Mouse (Mus musculus) MEL (cell line): ENCODE data around the gene Fam78b. TPM values are rescaled to one million over a fixed set of nuclear protein-coding genes. Genes with fewer than 3 reads are reported as not detected.

Experiments
- DNase-seq: peaks from one replicate; pipeline ENCODE4 v3.0.0; 2011; ENCODE audit warnings: low read depth, low spot score
- H3K27ac ChIP-seq: 2 replicates; pipeline ENCODE4 v1.5.1; 2012; ENCODE audit warnings: low read depth, mild to moderate bottlenecking, control low read depth, low read length, moderate library complexity; ENCODE audit not compliant: control insufficient read depth
- H3K27me3 ChIP-seq, 2 experiments: fragments of 150-350 bp in 1 of 2; sonication (generic) in 1 of 2; 2 replicates each; pipeline ENCODE4 v1.6.1; 2012; ENCODE audit warnings: low read length in 2 of 2, mild to moderate bottlenecking in 2 of 2, improper control_type of control experiment in 1 of 2, moderate library complexity in 1 of 2; ENCODE audit not compliant: insufficient read depth in 2 of 2, control insufficient read depth in 1 of 2
- H3K36me3 ChIP-seq, 2 experiments: 2 replicates each; pipeline ENCODE4 v1.6.1; 2012 to 2014; ENCODE audit warnings: low read length in 2 of 2, improper control_type of control experiment in 1 of 2, inconsistent platforms in 1 of 2, mild to moderate bottlenecking in 1 of 2; ENCODE audit not compliant: insufficient read depth in 2 of 2, control insufficient read depth in 1 of 2
- H3K4me1 ChIP-seq, 2 experiments: fragments of 150-350 bp in 1 of 2; sonication (generic) in 1 of 2; 2 replicates each; pipeline ENCODE4 v1.6.1; 2012; ENCODE audit warnings: low read length in 2 of 2, improper control_type of control experiment in 1 of 2, mild to moderate bottlenecking in 1 of 2; ENCODE audit not compliant: insufficient read depth in 2 of 2, control insufficient read depth in 1 of 2
- H3K4me3 ChIP-seq, 2 experiments: fragments of 150-350 bp in 1 of 2; sonication (generic) in 1 of 2; 2 replicates each; pipeline ENCODE4 v1.5.1; 2012; ENCODE audit warnings: low read depth in 2 of 2, low read length in 2 of 2, mild to moderate bottlenecking in 2 of 2, moderate library complexity in 2 of 2, control low read depth in 1 of 2, improper control_type of control experiment in 1 of 2; ENCODE audit not compliant: control insufficient read depth in 1 of 2, insufficient read depth in 1 of 2
- H3K79me2 ChIP-seq: 2 replicates; pipeline ENCODE4 v1.6.1; 2012; ENCODE audit warnings: mild to moderate bottlenecking, low read length, moderate library complexity; ENCODE audit not compliant: control insufficient read depth, poor library complexity, insufficient read depth
- H3K9ac ChIP-seq: 2 replicates; pipeline ENCODE4 v1.6.1; 2012; ENCODE audit warnings: low read depth, mild to moderate bottlenecking, control low read depth, low read length, moderate library complexity; ENCODE audit not compliant: control insufficient read depth, poor library complexity, severe bottlenecking
- H3K9me3 ChIP-seq: fragments of 150-350 bp; sonication (generic); replicated peaks from 2 replicates; pipeline ENCODE4 v1.6.1; 2012; ENCODE audit warnings: mild to moderate bottlenecking, low read length, improper control_type of control experiment, moderate library complexity; ENCODE audit not compliant: insufficient read depth
- BHLHE40 ChIP-seq: IDR thresholded peaks from 2 replicates; pipeline ENCODE4 v1.6.1; 2012; ENCODE audit warnings: low read depth, mild to moderate bottlenecking, inconsistent platforms, low read length, improper control_type of control experiment, borderline replicate concordance
- CHD1 ChIP-seq: IDR thresholded peaks from 2 replicates; pipeline ENCODE4 v1.6.1; 2012; ENCODE audit warnings: low read depth, mild to moderate bottlenecking, inconsistent platforms, low read length, improper control_type of control experiment
- CHD2 ChIP-seq: IDR thresholded peaks from 2 replicates; pipeline ENCODE4 v1.6.1; 2011; ENCODE audit warnings: low read length, improper control_type of control experiment
- CTCF ChIP-seq, 3 experiments: IDR thresholded peaks in 2 of 3; conservative IDR thresholded peaks in 1 of 3; 2 replicates each; pipeline ENCODE4 v1.5.1; 2011 to 2012; ENCODE audit warnings: low read length in 3 of 3, low read depth in 2 of 3, mild to moderate bottlenecking in 2 of 3, improper control_type of control experiment in 1 of 3, inconsistent platforms in 1 of 3, mixed read lengths in 1 of 3, moderate library complexity in 1 of 3; ENCODE audit not compliant: control insufficient read depth in 1 of 3, insufficient read depth in 1 of 3, poor library complexity in 1 of 3, severe bottlenecking in 1 of 3
- E2F4 ChIP-seq: IDR thresholded peaks from 2 replicates; pipeline ENCODE4 v1.6.1; 2011; ENCODE audit warnings: low read depth, low read length, improper control_type of control experiment, borderline replicate concordance
- EP300 ChIP-seq, 2 experiments: IDR thresholded peaks; 2 replicates each; pipeline ENCODE4 v1.6.1; 2011; ENCODE audit warnings: improper control_type of control experiment in 2 of 2, low read length in 2 of 2, low read depth in 1 of 2, mild to moderate bottlenecking in 1 of 2
- GATA1 ChIP-seq: IDR thresholded peaks from 2 replicates; pipeline ENCODE4 v1.6.1; 2011; ENCODE audit warnings: low read depth, low read length, improper control_type of control experiment
- HCFC1 ChIP-seq: IDR thresholded peaks from 2 replicates; pipeline ENCODE4 v1.6.1; 2012; ENCODE audit warnings: low read depth, mild to moderate bottlenecking, inconsistent platforms, low read length, improper control_type of control experiment, moderate library complexity
- JUND ChIP-seq: IDR thresholded peaks from 2 replicates; pipeline ENCODE4 v1.6.1; 2011; ENCODE audit warnings: low read depth, mild to moderate bottlenecking, improper control_type of control experiment, low read length
- KAT2A ChIP-seq: conservative IDR thresholded peaks from 2 replicates; pipeline ENCODE4 v1.6.1; 2012; ENCODE audit warnings: low read depth, low read length, improper control_type of control experiment, inconsistent platforms
- MAX ChIP-seq: IDR thresholded peaks from 2 replicates; pipeline ENCODE4 v1.6.1; 2011; ENCODE audit warnings: low read length, improper control_type of control experiment
- MAZ ChIP-seq: IDR thresholded peaks from 2 replicates; pipeline ENCODE4 v1.6.1; 2012; ENCODE audit warnings: low read depth, mild to moderate bottlenecking, inconsistent platforms, low read length, improper control_type of control experiment
- MEF2A ChIP-seq: IDR thresholded peaks from 2 replicates; pipeline ENCODE4 v1.6.1; 2014; ENCODE audit warnings: low read depth, mild to moderate bottlenecking, inconsistent platforms, low read length, improper control_type of control experiment; ENCODE audit not compliant: poor library complexity, insufficient replicate concordance, severe bottlenecking; ENCODE audit errors: extremely low read depth
- MXI1 ChIP-seq: IDR thresholded peaks from 2 replicates; pipeline ENCODE4 v1.6.1; 2011; ENCODE audit warnings: mild to moderate bottlenecking, low read depth, low read length, improper control_type of control experiment
- MYC ChIP-seq: IDR thresholded peaks from 2 replicates; pipeline ENCODE4 v1.6.1; 2011; ENCODE audit warnings: low read depth, mild to moderate bottlenecking, low read length, improper control_type of control experiment, moderate library complexity
- NELFE ChIP-seq: IDR thresholded peaks from 2 replicates; pipeline ENCODE4 v1.6.1; 2011; ENCODE audit warnings: low read depth, low read length, improper control_type of control experiment
- POLR2A ChIP-seq, 2 experiments: IDR thresholded peaks; 2 replicates each; pipeline ENCODE4 v1.6.1; 2011 to 2012; ENCODE audit warnings: low read length in 2 of 2, mild to moderate bottlenecking in 2 of 2, control low read depth in 1 of 2, improper control_type of control experiment in 1 of 2, low read depth in 1 of 2, moderate library complexity in 1 of 2; ENCODE audit not compliant: control insufficient read depth in 1 of 2, insufficient read depth in 1 of 2, poor library complexity in 1 of 2
- POLR2AphosphoS2 ChIP-seq: IDR thresholded peaks from 2 replicates; pipeline ENCODE4 v1.6.1; 2011; ENCODE audit warnings: low read length, improper control_type of control experiment
- TAL1 ChIP-seq: IDR thresholded peaks from 2 replicates; pipeline ENCODE4 v1.6.1; 2012; ENCODE audit warnings: mild to moderate bottlenecking, inconsistent platforms, low read length, moderate library complexity, mixed read lengths
- TBP ChIP-seq: IDR thresholded peaks from 2 replicates; pipeline ENCODE4 v1.8.0; 2011; ENCODE audit warnings: low read depth, low read length, improper control_type of control experiment
- TCF12 ChIP-seq: IDR thresholded peaks from 2 replicates; pipeline ENCODE4 v1.6.1; 2014; ENCODE audit warnings: low read depth, mild to moderate bottlenecking, inconsistent platforms, low read length, improper control_type of control experiment, moderate library complexity
- UBTF ChIP-seq: IDR thresholded peaks from 2 replicates; pipeline ENCODE4 v1.6.1; 2012; ENCODE audit warnings: low read depth, mild to moderate bottlenecking, inconsistent platforms, low read length, improper control_type of control experiment, moderate library complexity, borderline replicate concordance; ENCODE audit not compliant: insufficient read depth
- ZC3H11A ChIP-seq: IDR thresholded peaks from 2 replicates; pipeline ENCODE4 v1.6.1; 2012; ENCODE audit warnings: low read depth, mild to moderate bottlenecking, inconsistent platforms, low read length, improper control_type of control experiment
- ZMIZ1 ChIP-seq: IDR thresholded peaks from 2 replicates; pipeline ENCODE4 v1.6.1; 2012; ENCODE audit warnings: low read depth, mild to moderate bottlenecking, inconsistent platforms, low read length, improper control_type of control experiment, moderate library complexity
- ZNF384 ChIP-seq: IDR thresholded peaks from 2 replicates; pipeline ENCODE4 v1.6.1; 2012; ENCODE audit warnings: low read depth, mild to moderate bottlenecking, inconsistent platforms, low read length, improper control_type of control experiment
- polyA plus RNA-seq, 2 experiments: library from polyadenylated mRNA; stranded (reverse) in 1 of 2; unstranded in 1 of 2; fragments of >175 nt in 1 of 2; fragments of >200 nt in 1 of 2; gene quantifications; 2 replicates each; pipeline versions ENCODE4 v1.2.1 to v1.2.4; 2012; ENCODE audit warnings: low replicate concordance in 2 of 2, low read depth in 1 of 2; ENCODE audit not compliant: insufficient read length in 2 of 2, insufficient read depth in 1 of 2, missing spikeins in 1 of 2
- total RNA-seq: library from RNA; depleted of rRNA; stranded (reverse); fragments of 300-350 nt; gene quantifications from 2 replicates; pipeline ENCODE4 v1.2.3, GENCODE M21; 2012

Fam78b gene
- total and polyA plus RNA-seq, 3 experiments = not detected

DNA sequence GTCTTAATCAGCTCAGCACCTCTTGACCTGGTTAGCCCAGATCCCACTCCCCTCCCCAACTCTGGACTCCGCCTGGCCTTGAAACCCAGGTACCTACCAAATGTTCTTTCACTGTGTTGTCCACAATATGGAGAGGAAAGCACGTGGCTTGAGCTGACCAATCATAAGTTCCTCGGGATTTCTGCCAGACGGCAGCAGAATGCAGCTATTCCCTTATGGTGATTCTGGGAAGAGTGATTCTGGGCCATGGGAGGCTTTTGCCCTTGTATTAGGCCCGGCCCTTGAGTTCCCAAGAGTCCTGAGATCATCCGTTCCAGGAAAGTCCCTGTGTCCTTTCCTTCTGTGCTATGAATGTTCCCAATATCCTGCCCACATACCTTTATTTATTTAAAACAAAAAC is 41.3 kb downstream of the Fam78b start:
- Histone ChIP-seq H3K27me3 (no peaks in the 10 kb centered on the region), H3K9me3 (no peaks in the 10 kb centered on the region), H3K79me2 (no peaks in the 10 kb centered on the region), H3K27ac (no peak overlapping the region), H3K4me1 (no peaks in the 10 kb centered on the region), H3K9ac (no peak overlapping the region), H3K4me3 (no peak overlapping the region), H3K36me3 (no peaks in the 10 kb centered on the region)
- TF ChIP-seq UBTF = no peak
- TF ChIP-seq EP300 (IDR thresholded peaks at IDR 0.05; ENCODE audit: low read depth in 1 of 2, low read length in 2 of 2) = no peak
- no peak for TF ChIP-seq BHLHE40
- no peak for TF ChIP-seq ZNF384
- TF ChIP-seq CTCF (IDR thresholded peaks at IDR 0.05 in 2 of 3, conservative IDR thresholded peaks at IDR 0.05 in 1 of 3; ENCODE audit: control insufficient read depth in 1 of 3, insufficient read depth in 1 of 3, low read depth in 2 of 3, low read length in 3 of 3, poor library complexity in 1 of 3, severe bottlenecking in 1 of 3) = no peak
- no peak for TF ChIP-seq MAX
- no peak for TF ChIP-seq ZC3H11A
- TF ChIP-seq TCF12 = no peak
- DNase-seq = no peak

DNA sequence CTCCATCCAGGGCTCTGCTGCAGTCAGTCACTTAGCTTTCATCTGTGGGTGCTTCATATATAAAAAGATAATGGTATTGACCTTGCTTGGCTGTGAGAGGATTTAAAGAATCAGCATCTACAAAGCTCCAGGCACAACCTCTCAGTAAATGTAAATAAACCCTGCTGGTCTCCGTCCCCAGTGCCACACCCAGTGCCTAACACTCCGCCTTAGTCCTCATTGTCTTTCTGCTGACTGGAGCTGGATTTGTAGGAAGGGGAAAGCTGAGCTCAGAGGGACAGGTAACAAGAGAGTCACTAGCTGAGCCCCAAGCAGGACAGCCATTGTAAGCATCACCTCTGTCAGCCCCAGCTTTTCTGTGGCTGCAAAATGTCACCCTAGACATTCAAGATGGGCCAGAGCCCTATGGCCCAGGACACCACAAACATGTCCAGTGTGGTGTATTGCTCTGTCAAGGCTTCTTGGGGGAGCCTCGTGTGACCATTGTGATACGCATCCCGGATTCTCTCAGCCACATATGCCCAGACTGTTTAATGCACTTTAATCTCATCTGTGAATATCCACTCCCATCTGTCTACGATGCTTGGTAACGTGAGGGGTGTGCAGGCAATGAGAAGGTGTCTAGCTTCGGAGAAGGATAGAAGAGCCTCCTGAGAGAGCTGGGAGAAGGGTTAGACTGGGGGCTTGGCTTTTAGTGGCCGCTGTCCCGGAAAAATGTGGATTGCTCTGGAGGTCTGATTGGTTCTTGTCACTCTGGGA is 45.1 kb downstream of the Fam78b start:
- Histone ChIP-seq H3K4me1 (no peaks in the 10 kb centered on the region), H3K79me2 (no peaks in the 10 kb centered on the region), H3K36me3 (no peaks in the 10 kb centered on the region), H3K9ac (no peak overlapping the region), H3K27ac (no peak overlapping the region), H3K27me3 (no peaks in the 10 kb centered on the region), H3K4me3 (no peak overlapping the region), H3K9me3 (no peaks in the 10 kb centered on the region)
- no peak for DNase-seq
- TF ChIP-seq GATA1 (no peak), JUND (no peak), ZMIZ1 (no peak), CHD1 (no peak), MXI1 (no peak), EP300 (IDR thresholded peaks at IDR 0.05; ENCODE audit: low read depth in 1 of 2, low read length in 2 of 2) (no peak), MEF2A (no peak)

DNA sequence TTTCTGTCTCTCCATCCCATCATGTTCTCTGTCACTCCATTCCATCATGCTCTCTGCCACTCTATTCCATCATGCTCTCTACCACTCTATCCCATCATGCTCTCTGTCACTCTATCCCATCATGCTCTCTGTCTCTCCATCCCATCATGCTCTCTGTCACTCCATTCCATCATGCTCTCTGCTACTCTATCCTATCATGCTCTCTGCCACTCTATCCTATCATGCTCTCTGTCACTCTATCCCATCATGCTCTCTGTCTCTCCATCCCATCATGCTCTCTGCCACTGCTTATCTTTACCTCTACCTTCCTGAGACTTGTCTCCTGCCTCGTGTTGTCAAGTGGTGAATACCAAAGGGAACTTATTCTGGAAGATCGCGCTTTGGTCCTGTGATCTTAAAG is 49.6 kb downstream of the Fam78b start:
- Histone ChIP-seq H3K36me3 (no peaks in the 10 kb centered on the region), H3K27ac (no peak overlapping the region; the same call in 1 of the 2 replicates), H3K4me1 (no peaks in the 10 kb centered on the region), H3K4me3 (peak overlapping the region; percentile 37 to 38), H3K9me3 (no peaks in the 10 kb centered on the region), H3K27me3 (no peaks in the 10 kb centered on the region), H3K9ac (peak overlapping the region; percentile 55), H3K79me2 (no peaks in the 10 kb centered on the region)
- DNase-seq = peak; percentile 52
- TF ChIP-seq TAL1 (no peak), E2F4 (no peak), POLR2A (IDR thresholded peaks at IDR 0.05; ENCODE audit: control insufficient read depth in 1 of 2, insufficient read depth in 1 of 2, low read depth in 1 of 2, low read length in 2 of 2, poor library complexity in 1 of 2) (peak in 1 of 2 experiments; percentile 33; a peak in 1 of 4 replicates), BHLHE40 (no peak), HCFC1 (peak; percentile 80), CHD2 (no peak), POLR2AphosphoS2 (0 out of 2 replicates have a peak, but pooled peaks have one; percentile 33), MAX (0 out of 2 replicates have a peak, but pooled peaks have one; percentile 25), NELFE (peak; percentile 39), KAT2A (peak; percentile 58), TBP (peak; percentile 48; the same call in 1 of the 2 replicates), CHD1 (no peak), MYC (peak; percentile 39; the same call in 1 of the 2 replicates), MAZ (no peak)
